Mouse (Mus musculus) layer of hippocampus, adult 8-10 months (tissue): ENCODE measurements around the gene Ptprcap. TPM values are rescaled to one million over a fixed set of nuclear protein-coding genes. Genes with fewer than 3 reads are reported as not detected.
"Not testable (repeated sequence)": the region's sequence is repeated elsewhere in the genome, so short reads cannot be mapped to it uniquely, and the experiment has no call there.

Experiments
- DNase-seq, 2 experiments: peaks; one replicate each; pipeline ENCODE4 v3.0.0; 2022; ENCODE audit warnings: low spot score in 2 of 2
- total RNA-seq, 4 experiments: library from RNA; stranded (reverse); gene quantifications; 2 replicates each; pipeline ENCODE4 v1.2.4; 2022

Ptprcap gene
- total RNA-seq, result 1 to 10 TPM; 1.3 to 4.4 (median 1.6) TPM

DNA sequence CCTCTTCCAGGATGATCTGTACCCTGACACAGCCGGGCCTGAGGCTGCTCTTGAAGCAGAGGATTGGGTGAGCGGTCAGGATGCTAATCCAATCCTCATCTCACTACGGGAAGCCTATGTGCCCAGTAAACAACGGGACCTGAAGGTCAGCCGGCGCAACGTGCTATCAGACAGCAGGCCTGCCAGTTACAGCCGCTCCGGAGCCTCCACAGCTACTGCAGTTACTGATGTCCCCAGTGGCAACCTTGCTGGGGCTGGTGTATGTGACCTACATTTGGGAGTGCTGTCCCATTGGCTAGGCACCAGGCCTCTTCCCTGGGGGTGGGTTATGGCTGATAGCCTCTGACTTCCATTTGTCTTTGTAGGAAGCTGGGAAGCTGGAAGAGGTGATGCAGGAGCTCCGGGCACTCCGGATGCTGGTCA lies at the start of gene Ptprcap:
Gene Ptprcap (plus strand): TSS at position 373 of the 423 bp plus-strand sequence.
- DNase-seq, result no peak

- DNase-seq, result no peak
Observed at GRCm38 (mm10) chr19:4103792-4104191, 49.6 kb upstream of the Ptprcap start.

DNA sequence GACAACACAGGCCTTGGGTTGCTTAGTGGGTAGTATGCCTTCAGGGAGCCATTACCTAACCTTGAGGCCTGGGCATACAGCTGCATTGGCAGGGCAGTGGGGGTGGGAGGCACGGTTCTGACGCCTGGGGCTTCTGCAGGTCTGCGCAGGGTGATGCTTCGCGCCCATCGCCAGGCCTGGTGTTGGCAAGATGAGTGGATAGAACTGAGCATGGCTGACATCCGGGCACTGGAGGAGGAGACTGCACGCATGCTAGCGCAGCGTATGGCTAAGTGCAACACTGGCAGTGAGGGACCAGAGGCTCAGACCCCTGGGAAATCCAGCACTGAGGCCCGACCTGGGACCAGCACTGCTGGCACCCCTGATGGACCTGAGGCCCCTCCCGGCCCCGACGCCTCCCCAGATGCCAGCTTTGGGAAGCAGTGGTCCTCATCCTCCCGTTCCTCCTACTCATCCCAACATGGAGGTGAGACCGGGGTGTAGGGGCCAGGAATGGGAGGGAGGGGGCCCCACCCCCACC lies 48.7 kb upstream of the Ptprcap start:
- no peak for DNase-seq

DNA sequence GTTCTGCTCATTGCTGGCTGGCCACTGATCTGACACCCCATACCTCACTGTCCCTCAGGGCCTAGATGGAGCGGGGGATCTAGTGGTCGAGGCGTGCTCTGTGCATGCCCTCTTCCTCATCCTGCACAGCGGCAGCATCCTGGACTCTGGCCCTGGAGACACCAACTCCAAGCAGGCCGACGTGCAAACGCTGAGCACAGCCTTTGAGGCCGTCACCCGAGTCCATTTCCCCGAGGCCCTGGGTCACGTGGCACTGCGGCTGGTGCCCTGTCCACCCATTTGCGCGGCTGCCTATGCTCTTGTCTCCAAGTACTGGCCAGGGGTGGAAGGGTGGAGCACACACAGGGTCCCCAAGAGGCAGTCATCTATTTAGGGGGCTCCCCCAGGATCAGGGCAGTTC lies 46.8 kb upstream of the Ptprcap start:
- DNase-seq, result no peak

DNA sequence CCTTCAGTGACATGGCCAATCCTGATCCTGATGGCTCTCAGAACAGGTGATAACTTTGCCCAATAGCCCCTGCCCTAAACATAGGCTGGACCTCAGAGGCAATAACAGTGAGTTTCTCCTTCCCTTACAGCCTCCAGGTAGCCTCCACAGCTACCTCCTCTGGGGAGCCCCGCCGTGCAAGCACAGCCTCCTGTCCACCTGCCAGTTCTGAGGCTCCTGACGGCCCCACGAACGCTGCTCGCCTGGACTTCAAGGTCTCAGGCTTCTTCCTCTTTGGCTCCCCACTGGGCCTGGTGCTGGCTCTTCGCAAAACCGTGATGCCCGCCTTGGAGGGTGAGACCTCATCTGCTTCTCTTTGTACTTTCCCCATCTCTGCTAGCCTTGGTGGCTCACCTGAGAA lies 44.9 kb upstream of the Ptprcap start:
- no peak for DNase-seq

DNA sequence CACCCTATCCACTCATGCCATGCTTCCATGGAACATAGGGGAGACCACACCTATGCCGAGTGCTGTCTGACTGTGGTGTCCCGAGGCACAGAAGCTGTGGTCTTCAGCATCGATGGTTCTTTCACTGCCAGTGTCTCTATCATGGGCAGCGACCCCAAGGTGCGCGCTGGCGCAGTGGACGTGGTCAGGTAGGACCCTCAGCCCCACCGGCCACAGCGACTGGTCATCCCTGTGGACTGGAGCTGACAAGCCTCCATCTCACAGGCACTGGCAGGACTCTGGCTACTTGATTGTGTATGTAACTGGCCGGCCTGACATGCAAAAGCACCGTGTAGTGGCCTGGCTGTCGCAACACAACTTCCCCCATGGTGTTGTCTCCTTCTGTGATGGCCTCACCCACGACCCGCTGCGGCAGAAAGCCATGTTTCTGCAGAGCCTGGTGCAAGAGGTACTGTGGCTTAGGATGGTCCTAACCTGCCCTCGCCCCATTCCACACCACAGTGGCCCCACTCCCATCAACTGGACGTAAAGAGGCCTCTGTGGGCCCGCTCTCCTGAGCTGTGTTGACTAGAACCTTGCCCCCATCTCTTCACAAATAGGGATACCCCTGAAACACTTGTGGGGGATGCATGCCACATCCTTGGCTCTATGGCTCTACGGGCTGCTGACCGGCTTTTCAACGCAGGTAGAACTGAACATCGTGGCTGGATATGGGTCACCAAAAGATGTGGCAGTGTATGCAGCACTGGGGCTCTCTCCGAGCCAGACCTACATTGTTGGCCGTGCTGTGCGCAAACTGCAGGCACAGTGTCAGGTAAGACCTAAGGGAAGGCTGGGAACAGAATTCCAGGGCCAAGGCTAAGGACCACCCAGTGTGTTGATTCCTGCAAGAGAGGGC lies 41.1 kb upstream of the Ptprcap start:
- DNase-seq, result no peak

- DNase-seq, result peak; percentile 83 to 87
Observed at GRCm38 (mm10) chr19:4113186-4113805, 40.1 kb upstream of the Ptprcap start.

DNA sequence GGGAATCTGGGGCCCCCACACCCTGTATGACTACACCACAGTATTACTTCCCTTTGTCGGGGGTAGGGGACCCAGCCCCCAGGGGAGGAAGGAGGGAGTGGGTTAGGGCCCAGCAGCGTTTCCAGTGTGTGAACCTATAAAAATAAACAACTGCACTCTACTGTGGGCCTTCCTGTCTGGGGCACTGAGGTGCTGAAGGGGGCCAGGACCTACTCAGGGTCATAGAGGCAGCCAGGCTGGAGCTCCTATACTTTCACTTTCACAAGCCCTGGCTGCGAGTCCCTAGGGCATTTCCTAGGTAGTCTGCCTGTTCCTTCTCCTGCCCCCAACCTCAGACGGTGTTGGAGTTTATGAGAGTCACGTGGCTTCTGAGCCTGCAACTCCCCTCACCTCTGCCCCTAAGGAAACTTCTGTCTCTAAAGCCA lies 39.6 kb upstream of the Ptprcap start:
- DNase-seq, result no peak

DNA sequence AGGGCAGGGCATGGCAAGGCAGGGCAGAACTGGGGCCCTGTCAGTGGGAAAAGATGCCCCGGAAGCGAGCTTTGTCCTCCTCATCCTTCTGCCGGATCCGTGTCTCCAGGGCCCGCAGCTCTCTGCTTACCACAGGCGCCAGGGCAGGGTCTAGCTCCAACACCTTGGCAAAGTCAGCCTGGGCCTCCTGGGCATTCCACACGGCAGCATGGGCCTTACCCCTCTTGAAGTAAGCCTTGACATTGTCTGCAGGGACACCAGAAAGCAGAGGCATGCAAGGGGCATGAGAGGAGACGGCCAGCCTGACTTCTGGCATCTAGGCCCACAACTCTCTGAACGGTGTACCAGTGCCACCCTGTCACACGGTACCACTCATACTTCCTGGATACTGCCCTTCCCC lies 38.9 kb upstream of the Ptprcap start:
- DNase-seq, result no peak

- no peak for DNase-seq
Observed at GRCm38 (mm10) chr19:4115144-4115543, 38.3 kb upstream of the Ptprcap start.

DNA sequence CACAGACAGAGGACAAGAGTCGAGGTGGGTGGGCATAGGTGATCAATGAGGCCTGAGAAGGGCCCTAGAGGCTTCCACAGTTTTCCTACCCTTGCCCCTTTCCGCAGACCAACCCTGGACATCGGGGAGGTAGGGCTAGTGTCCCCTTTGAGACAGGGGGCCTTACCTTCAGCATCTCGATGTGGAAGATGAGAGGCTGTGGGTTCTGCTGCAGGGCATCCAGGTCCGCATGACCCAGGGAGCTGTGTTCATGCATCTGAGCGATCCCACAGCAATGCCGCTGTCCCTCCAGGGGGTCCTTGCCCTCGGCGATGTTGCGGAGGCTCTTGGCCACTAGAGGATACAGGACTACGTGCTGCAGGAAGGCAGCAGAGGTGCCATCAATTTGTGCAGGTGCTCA lies 37.6 kb upstream of the Ptprcap start:
- no peak for DNase-seq

DNA sequence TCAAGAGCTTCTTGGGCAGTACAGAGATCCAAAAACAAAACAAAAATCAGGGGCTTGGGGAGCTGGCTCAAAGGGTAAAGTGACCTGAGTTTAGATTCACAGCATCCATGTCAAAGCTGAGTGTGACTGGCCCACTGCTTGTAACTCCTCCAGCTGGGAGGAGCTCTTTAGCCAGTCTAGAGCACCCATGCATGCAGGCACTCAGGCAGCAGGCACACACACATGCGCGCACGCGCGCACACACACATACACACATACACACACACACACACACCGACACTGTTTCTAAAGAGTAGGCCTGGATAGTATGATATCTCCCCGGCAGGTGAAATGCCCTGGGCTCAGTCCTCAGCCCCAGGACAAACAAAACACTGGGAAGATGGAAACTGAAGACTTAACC lies 36.4 kb upstream of the Ptprcap start:
- DNase-seq, result no peak

GRCm38 (mm10) chr19:4118350-4118749 lies 35.1 kb upstream of the Ptprcap start:
- no peak for DNase-seq

- no peak for DNase-seq
Observed at GRCm38 (mm10) chr19:4119716-4120487, 33.5 kb upstream of the Ptprcap start.

- no peak for DNase-seq
Observed at GRCm38 (mm10) chr19:4120496-4120895, 32.9 kb upstream of the Ptprcap start.

DNA sequence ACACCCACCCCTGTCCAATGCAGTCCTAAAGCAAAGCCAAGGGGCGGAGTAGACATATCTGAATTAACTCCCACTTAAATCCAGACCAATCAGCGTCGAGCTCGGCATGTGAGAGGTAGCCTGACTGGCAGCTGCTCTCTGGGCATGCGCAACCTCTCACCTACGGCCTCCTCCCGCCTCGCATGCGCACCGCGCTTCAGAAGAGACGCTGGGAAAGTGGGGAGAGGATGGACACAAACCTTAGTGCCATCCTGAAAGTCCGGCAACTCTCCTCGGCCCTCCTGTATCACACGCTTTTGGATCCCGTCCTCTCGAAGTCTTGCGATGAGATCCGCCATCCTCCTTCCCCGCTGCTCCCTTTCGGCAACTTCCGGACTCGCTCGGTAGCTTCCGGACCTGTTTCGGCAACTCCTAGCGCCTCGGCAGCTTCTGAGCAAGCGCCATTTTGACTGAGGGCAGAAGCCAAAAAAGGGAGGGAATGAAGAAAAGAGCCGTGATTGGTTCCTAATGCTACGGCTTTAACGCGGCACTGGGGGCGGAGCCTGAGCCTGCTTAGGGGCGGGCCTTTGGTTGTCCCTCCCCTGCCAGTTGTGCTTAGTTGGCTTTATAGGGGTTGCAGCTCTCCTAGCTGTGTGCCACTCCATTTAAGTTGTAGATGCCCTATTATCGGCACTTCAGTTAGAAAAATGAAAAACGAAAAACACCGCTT lies 32.2 kb upstream of the Ptprcap start:
- peak; percentile 98 for DNase-seq

- not testable (repeated sequence) for DNase-seq
Observed at GRCm38 (mm10) chr19:4121896-4122295, 31.5 kb upstream of the Ptprcap start.

DNA sequence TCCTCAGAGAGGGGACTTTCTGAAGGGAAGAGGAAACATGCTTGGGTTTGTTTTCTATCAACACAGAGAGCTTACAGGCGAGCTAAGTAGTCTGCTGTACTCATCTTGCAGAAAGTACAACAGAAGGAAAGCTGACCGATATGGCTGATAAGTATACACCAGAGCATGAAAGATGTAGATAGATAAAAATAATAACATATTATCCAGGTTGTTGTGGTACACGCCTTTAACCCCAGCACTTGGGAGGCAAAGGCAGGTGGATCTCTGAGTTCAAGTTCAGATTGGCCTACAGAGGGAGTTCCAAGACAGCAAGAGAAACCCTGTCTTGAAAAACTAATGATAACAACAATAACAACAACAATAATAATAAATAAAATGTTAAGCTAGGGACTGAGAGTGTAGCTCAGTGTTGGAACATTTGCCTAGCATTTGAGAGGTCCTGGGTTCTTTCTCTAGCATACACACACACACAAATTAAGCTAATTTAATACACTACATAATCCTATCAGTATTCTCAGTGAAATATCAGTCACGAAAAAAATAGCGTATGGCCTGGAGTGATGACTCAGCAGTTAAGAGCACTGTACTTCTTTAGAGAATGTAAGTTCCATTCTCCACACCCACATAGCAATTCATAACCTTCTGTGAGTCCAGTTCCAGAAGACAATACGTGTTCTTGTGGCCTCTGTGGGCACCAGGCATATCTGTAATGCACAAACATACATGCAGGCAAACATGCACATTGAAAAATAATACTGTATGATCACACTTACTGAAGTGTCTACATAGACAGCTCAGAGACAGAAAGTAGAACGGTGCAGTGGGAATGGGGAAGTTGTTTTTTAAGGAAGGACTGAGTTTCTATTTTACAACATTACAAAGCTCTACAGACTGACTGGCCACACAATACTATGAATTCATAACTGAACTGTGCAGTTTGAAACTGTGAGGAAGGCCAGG lies 30.7 kb upstream of the Ptprcap start:
- no peak for DNase-seq

GRCm38 (mm10) chr19:4124432-4124831 lies 29.0 kb upstream of the Ptprcap start:
- no peak for DNase-seq

- DNase-seq, result not testable (repeated sequence)
Observed at GRCm38 (mm10) chr19:4125268-4125667, 28.1 kb upstream of the Ptprcap start.
